Mouse (Mus musculus) kidney, adult 2 months (tissue): ENCODE data around the gene Tmtc1.

ENCODE experiments used
- CTCF ChIP-seq: fragments of 200-500 bp; conservative IDR thresholded peaks from 2 replicates; pipeline ENCODE4 v1.5.1; 2011; ENCODE audit warnings: low read depth, mild to moderate bottlenecking, control low read depth, low read length, moderate library complexity, mixed read lengths; ENCODE audit not compliant: insufficient read depth, insufficient read length
- POLR2A ChIP-seq: fragments of 200-500 bp; IDR thresholded peaks from one replicate; pipeline ENCODE4 v1.6.1; 2011; ENCODE audit warnings: low read depth, low read length, control low read depth

DNA sequence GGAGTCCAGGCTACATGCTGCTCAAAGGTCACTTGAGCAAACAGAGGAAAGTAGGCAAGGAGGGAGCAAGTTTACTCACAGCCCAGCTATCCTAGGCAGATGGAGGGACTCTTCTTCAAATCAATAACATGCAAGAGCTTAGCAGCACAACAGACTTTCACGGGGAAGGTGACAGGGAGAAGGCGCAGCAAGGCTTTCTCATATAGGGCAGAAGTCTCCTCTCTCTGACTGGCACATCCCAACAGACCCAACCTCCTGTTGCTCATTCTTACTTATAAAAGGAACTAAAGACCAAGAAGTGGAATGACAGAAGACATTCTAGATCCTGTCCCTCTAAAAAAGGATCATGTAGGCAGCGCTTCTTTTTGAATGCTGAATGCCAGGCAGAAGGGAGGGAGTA lies 69.2 kb downstream of the Tmtc1 start:
- TF ChIP-seq POLR2A, result no peak
- TF ChIP-seq CTCF, result no peak
